Mouse (Mus musculus) embryonic fibroblast, embryonic 13.5 days (primary cell): ENCODE data around the gene Olfr1323. TPM values are rescaled to one million over a fixed set of nuclear protein-coding genes. Genes with fewer than 3 reads are reported as not detected.

Experiments used
- H3K27ac ChIP-seq: 2 replicates; pipeline ENCODE4 v1.5.1; 2012; ENCODE audit warnings: low read length, control low read depth, inconsistent platforms; ENCODE audit not compliant: insufficient read depth
- H3K4me1 ChIP-seq: 2 replicates; pipeline ENCODE4 v1.6.1; 2011; ENCODE audit warnings: low read length; ENCODE audit not compliant: control insufficient read depth, insufficient read depth
- H3K4me3 ChIP-seq: 2 replicates; pipeline ENCODE4 v1.5.1; 2011; ENCODE audit warnings: mild to moderate bottlenecking, control low read depth, low read length; ENCODE audit not compliant: insufficient read depth
- CTCF ChIP-seq: IDR thresholded peaks from 2 replicates; pipeline ENCODE4 v1.5.1; 2011; ENCODE audit warnings: mild to moderate bottlenecking, control low read depth, low read length, moderate library complexity, borderline replicate concordance; ENCODE audit not compliant: insufficient read depth
- POLR2A ChIP-seq: IDR thresholded peaks from 2 replicates; pipeline ENCODE4 v1.6.1; 2011; ENCODE audit warnings: low read depth, mild to moderate bottlenecking, control low read depth, low read length, moderate library complexity
- polyA plus RNA-seq: library from polyadenylated mRNA; stranded (reverse); fragments of >200 nt; gene quantifications from 2 replicates; pipeline ENCODE4 v1.2.4, GENCODE M21; 2011; ENCODE audit warnings: low read depth; ENCODE audit not compliant: missing spikeins, insufficient read length

The Olfr1323 gene
- polyA plus RNA-seq: not detected in 2 replicates

DNA sequence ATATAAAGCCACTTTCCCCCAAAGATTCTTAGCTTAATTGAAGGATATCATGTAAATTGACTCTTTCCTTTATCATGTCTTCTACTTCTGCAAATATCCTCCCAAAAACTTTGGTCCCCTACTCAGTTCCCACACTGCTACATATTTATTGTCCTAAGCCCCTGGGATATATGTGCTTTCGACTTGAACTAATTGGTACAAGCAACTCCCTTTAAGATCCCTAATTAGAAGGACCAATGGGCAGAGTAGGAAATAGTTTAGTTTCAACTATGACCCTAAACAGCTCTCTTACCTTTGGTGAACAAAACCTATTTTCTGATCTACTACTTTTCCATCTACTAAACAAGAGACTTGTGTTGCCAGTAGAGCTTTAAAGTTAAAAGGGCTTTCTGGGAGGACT, at the start of gene Olfr1323:
Gene Olfr1323 (minus strand): TSS at position 101 of the 400 bp plus-strand sequence.
- TF ChIP-seq CTCF: no peak
- no peak for TF ChIP-seq POLR2A
- Histone ChIP-seq H3K27ac (no peak within 1 kb of the TSS), H3K4me1 (no peaks in the 10 kb centered on the region), H3K4me3 (no peak within 1 kb of the TSS)

- Histone ChIP-seq H3K27ac (no peak overlapping the region), H3K4me3 (no peak overlapping the region), H3K4me1 (no peaks in the 10 kb centered on the region)
- TF ChIP-seq CTCF (no peak), POLR2A (no peak)
These were observed 6.9 kb downstream of the Olfr1323 start for GRCm38 (mm10) chrX:50012242-50012641.

Other genes starting within 250 kb of the Olfr1323 start
- 0.46 TPM in 1 of 2 replicates, not detected in the other for gene Igsf1, start 221.6 kb downstream of the Olfr1323 start, polyA plus RNA-seq
- gene Olfr1322, start 127.9 kb downstream of the Olfr1323 start, polyA plus RNA-seq: not detected in 2 replicates